Mouse (Mus musculus): ENCODE measurements around the gene Gtf2h4. TPM values are rescaled to one million over a fixed set of nuclear protein-coding genes. Genes with fewer than 3 reads are reported as not detected.

Gene Gtf2h4
- polyA plus RNA-seq (2012; rRNA removed): 14.3 and 15.4 TPM in 2 replicates

DNA sequence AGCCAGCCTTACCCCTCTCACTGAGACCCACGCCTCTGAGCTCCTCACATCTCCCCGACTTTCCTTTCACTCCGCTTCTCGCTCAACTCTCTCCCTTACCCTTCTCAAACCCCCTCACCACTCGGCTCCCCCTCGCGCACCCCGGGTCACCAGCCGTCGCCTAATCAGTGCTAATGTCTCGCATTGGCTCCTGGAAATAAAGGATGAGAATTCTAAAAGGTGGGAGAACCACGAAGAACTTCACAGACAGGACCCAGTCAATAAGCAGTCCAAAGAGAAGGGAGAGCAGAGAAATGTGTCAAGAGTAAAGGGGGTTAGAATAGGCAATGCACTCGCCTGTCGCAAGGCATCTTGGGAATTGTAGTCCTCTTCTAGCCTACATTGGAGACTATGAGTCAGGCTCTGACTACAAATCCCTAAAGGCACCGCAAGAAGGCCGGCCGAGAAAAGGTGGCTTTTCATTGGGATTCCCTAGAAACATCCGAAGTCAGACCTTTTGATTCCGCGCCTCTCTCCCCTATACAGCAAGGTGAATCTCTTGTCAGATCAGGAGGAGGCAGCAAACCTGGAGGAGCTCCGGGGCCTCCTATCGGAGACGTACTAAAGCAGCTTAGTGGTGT, at the start of gene Gtf2h4:
Gene Gtf2h4, minus strand, starts transcription at position 324 of the 620 bp plus-strand sequence.

GRCm38 (mm10) chr17:35704621-35705464, 31.3 kb upstream of the Gtf2h4 start, which contains the start of gene Ddr1:
Gene Ddr1, minus strand, starts transcription at chr17:35704621.

DNA sequence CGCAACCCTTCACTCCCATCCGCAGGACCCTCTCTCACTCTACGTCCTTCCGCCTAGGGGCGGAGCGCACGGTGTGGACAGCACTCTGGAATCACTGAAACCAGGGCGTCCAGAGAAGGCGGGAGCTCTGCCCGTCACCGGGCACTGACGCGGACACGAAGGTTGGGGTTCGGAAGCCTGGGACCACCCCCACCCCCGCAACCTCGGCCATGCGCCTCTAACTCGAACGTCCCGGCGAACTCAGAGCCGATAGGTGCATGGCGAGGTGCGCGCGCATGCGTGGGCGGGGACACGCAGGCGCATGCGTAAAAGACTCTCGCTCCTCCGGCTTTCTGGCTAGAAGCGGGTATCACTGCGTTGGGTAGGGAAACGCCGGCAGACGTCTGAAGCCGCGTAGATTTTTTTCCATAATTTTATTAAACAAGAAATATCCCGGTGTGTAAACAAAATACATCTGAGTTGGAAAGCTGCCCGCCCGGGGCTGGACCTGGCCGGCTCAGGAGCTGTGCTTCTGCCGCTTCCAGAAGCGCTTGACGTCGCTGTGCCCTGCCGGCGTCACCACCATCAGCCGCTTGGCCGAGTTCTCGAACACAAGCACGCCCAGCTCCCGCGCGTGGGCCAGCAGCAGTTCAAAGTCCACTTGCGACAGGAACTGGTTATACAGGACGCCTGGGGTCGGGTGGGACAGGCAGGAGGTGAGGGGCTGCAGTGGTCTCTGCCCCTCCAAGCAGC, 6.0 kb downstream of the Gtf2h4 start, which contains the start of gene Vars2:
Gene Vars2, minus strand, starts transcription at position 259 of the 732 bp plus-strand sequence.

DNA sequence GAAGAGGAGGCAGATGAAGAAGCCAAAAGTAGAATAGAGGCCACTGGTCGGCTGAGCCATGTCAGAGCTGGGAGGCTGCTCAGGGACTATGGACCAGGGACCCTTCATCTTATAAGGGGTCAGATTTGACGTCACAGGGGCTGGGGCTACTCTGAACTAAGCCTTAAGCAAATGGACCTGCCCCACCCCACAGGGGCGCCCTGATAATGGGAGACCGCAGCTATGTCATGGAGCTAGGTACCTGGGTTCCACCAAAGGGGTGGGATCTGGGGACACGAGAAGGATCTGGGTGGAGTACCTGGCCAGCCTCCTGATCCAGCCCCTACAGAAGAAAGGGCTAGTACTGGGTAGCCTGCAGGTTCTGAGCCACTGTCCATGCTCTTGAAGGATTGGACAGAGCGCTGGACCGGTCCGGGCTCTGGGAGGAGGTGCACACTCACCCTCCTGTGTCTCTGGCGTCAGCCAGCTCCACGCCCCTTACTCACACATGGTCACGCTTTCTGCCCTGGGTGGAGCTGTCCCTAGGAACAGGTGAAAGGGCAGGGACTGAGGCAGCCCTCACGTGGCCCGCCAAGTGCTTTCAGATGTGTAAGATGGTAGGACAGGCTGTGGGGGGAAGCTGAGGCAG, 29.8 kb downstream of the Gtf2h4 start, which contains the start of gene Mucl3:
Gene Mucl3, minus strand, starts transcription at position 87 of the 628 bp plus-strand sequence.

DNA sequence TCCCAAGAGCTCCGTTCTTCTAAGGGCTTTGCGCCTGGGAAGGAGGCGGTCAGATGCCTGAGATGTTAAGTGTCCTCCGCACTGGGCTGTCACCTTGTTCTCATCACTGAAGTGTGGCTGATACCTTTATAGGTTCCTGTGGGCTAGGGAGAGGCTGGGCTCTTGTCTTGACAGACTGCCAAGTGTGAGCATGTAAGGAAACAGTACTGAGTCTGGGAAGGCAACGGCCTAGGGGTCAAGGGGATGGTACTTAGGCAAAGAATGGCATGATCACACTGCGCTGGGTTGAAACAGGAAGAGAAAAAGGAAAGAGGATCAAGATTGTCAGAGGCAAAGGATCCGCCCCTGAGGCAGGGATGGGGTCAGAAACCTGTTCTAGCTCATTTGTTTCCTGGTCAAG, 47.0 kb downstream of the Gtf2h4 start, which contains the start of gene Gm9573:
Gene Gm9573, minus strand, starts transcription at position 101 of the 400 bp plus-strand sequence.

Other genes with a start within 250 kb of the Gtf2h4 start
- 10.0 and 14.3 TPM in 2 replicates for gene H2-Q6, start 248.9 kb downstream of the Gtf2h4 start, polyA plus RNA-seq (2012; rRNA removed)
- gene H2-Q7, start 234.6 kb downstream of the Gtf2h4 start, polyA plus RNA-seq (2012; rRNA removed): 10.8 and 12.6 TPM in 2 replicates
- gene H2-Q10, start 203.7 kb downstream of the Gtf2h4 start, polyA plus RNA-seq (2012; rRNA removed): 479 and 528 TPM in 2 replicates
- gene Pou5f1, start 167.7 kb downstream of the Gtf2h4 start, polyA plus RNA-seq (2012; rRNA removed): not detected in 2 replicates
- gene Tcf19, start 156.9 kb downstream of the Gtf2h4 start, polyA plus RNA-seq (2012; rRNA removed): 18.0 and 19.9 TPM in 2 replicates
- 5.5 and 6.6 TPM in 2 replicates for gene Cchcr1, start 156.6 kb downstream of the Gtf2h4 start, polyA plus RNA-seq (2012; rRNA removed)
- 0.06 and 0.12 TPM in 2 replicates for gene Psors1c2, start 140.5 kb downstream of the Gtf2h4 start, polyA plus RNA-seq (2012; rRNA removed)
- 0.01 TPM in 1 of 2 replicates, not detected in the other for gene Cdsn, start 121.6 kb downstream of the Gtf2h4 start, polyA plus RNA-seq (2012; rRNA removed)
- not detected in 2 replicates for gene 2300002M23Rik, start 106.3 kb downstream of the Gtf2h4 start, polyA plus RNA-seq (2012; rRNA removed)
- gene Sfta2, start 72.2 kb downstream of the Gtf2h4 start, polyA plus RNA-seq (2012; rRNA removed): not detected in 2 replicates
- gene Gm9573, start 47.1 kb downstream of the Gtf2h4 start, polyA plus RNA-seq (2012; rRNA removed): not detected in 2 replicates
- 0.01 TPM in 2 replicates for gene Mucl3, start 30.0 kb downstream of the Gtf2h4 start, polyA plus RNA-seq (2012; rRNA removed)
- 6.9 and 8.3 TPM in 2 replicates for gene Vars2, start 6.1 kb downstream of the Gtf2h4 start, polyA plus RNA-seq (2012; rRNA removed)
- 2.2 TPM in 2 replicates for gene Ddr1, start 30.9 kb upstream of the Gtf2h4 start, polyA plus RNA-seq (2012; rRNA removed)
- gene Ier3, start 147.9 kb upstream of the Gtf2h4 start, polyA plus RNA-seq (2012; rRNA removed): 5.5 and 6.5 TPM in 2 replicates
- gene Flot1, start 149.5 kb upstream of the Gtf2h4 start, polyA plus RNA-seq (2012; rRNA removed): 31.0 and 40.2 TPM in 2 replicates
- gene Tubb5, start 164.6 kb upstream of the Gtf2h4 start, polyA plus RNA-seq (2012; rRNA removed): 251 and 259 TPM in 2 replicates
- 4.3 and 4.5 TPM in 2 replicates for gene Mdc1, start 167.8 kb upstream of the Gtf2h4 start, polyA plus RNA-seq (2012; rRNA removed)
- 10.7 and 11.1 TPM in 2 replicates for gene Nrm, start 187.6 kb upstream of the Gtf2h4 start, polyA plus RNA-seq (2012; rRNA removed)
- 17.4 and 18.6 TPM in 2 replicates for gene Ppp1r18, start 191.9 kb upstream of the Gtf2h4 start, polyA plus RNA-seq (2012; rRNA removed)
- 36.4 and 41.5 TPM in 2 replicates for gene Dhx16, start 206.1 kb upstream of the Gtf2h4 start, polyA plus RNA-seq (2012; rRNA removed)
- 11.1 and 12.8 TPM in 2 replicates for gene 2310061I04Rik, start 223.7 kb upstream of the Gtf2h4 start, polyA plus RNA-seq (2012; rRNA removed)
- gene Atat1, start 236.3 kb upstream of the Gtf2h4 start, polyA plus RNA-seq (2012; rRNA removed): 9.1 and 9.2 TPM in 2 replicates
- gene Mrps18b, start 242.7 kb upstream of the Gtf2h4 start, polyA plus RNA-seq (2012; rRNA removed): 47.1 and 48.3 TPM in 2 replicates
- 13.7 and 14.0 TPM in 2 replicates for gene Ppp1r10, start 242.7 kb upstream of the Gtf2h4 start, polyA plus RNA-seq (2012; rRNA removed)

Data from liver, embryonic 18 days (tissue).